Mouse (Mus musculus) adrenal gland, postnatal 36 days (tissue): ENCODE measurements at regions not wholly inside any gene's neighbourhood (a gene's known extent, or its start where the extent isn't known, plus 50 kb on each side); places are given as distances from the start of the nearest gene placed in this dataset.

Experiments used
- DNase-seq, 2 experiments: peaks; one replicate each; pipeline ENCODE4 v3.0.0; 2021; ENCODE audit warnings: mixed read lengths in 1 of 2

GRCm38 (mm10) chr2:63920997-63921396 lies 176.8 kb downstream of the Fign start:
- no peak for DNase-seq

- no peak for DNase-seq
These were observed 177.8 kb downstream of the Fign start for GRCm38 (mm10) chr2:63920019-63920418.

- DNase-seq, result no peak
These were observed 197.2 kb downstream of the Fign start for GRCm38 (mm10) chr2:63900644-63901043.

GRCm38 (mm10) chr2:63878477-63878876 lies 219.4 kb downstream of the Fign start:
- no peak for DNase-seq

GRCm38 (mm10) chr2:63877387-63877786 lies 220.5 kb downstream of the Fign start:
- DNase-seq, result no peak

- no peak for DNase-seq
These were observed 221.5 kb downstream of the Fign start for GRCm38 (mm10) chr2:63876375-63876774.

GRCm38 (mm10) chr2:63875101-63875500 lies 222.7 kb downstream of the Fign start:
- no peak for DNase-seq

GRCm38 (mm10) chr2:63866524-63866923 lies 231.3 kb downstream of the Fign start:
- DNase-seq, result no peak

GRCm38 (mm10) chr2:63861821-63862220 lies 236.0 kb downstream of the Fign start:
- DNase-seq, result no peak

GRCm38 (mm10) chr2:63856462-63857054 lies 241.3 kb downstream of the Fign start:
- DNase-seq, result peak; percentile 6 to 13

GRCm38 (mm10) chr2:63855476-63855875 lies 242.4 kb downstream of the Fign start:
- no peak for DNase-seq

GRCm38 (mm10) chr2:63854198-63854875 lies 243.5 kb downstream of the Fign start:
- DNase-seq, result no peak

GRCm38 (mm10) chr2:63853226-63853625 lies 244.6 kb downstream of the Fign start:
- DNase-seq, result no peak

GRCm38 (mm10) chr2:63852287-63852686 lies 245.6 kb downstream of the Fign start:
- DNase-seq, result no peak

- no peak for DNase-seq
These were observed 247.8 kb downstream of the Fign start for GRCm38 (mm10) chr2:63850033-63850432.

- no peak for DNase-seq
These were observed 248.4 kb downstream of the Fign start for GRCm38 (mm10) chr2:63849486-63849885.

- no peak for DNase-seq
These were observed 265.7 kb downstream of the Fign start for GRCm38 (mm10) chr2:63832041-63832714.

- DNase-seq, result no peak
These were observed 267.4 kb downstream of the Fign start for GRCm38 (mm10) chr2:63830431-63830830.

- no peak for DNase-seq
These were observed 269.2 kb downstream of the Fign start for GRCm38 (mm10) chr2:63828633-63829032.

GRCm38 (mm10) chr2:63819440-63819839 lies 278.4 kb downstream of the Fign start:
- DNase-seq, result no peak
